ENCODE assay signal across 8 mouse cellular contexts in genomic region chr4:137048550-137049032, GRCm38 (mm10). TPM values are rescaled to one million over a fixed set of nuclear protein-coding genes. Genes with fewer than 3 reads are reported as not detected.
A peak's percentile ranks its signal among the peaks of the same experiment; 100 is the strongest.
DNase-seq lines count a peak whose midpoint lies in the region; ATAC-seq and TF ChIP-seq lines count a peak whose summit lies in the region.

Gene Zbtb40 (minus strand): TSS chr4:137048801.

- TF ChIP-seq POLR2A in cortical plate, adult 2 months (IDR thresholded peaks at IDR 0.05; ENCODE audit: extremely low read depth, insufficient read depth, low read length), result peak; percentile 49; the same call in 1 of the 2 replicates

- DNase-seq in gastrocnemius, adult 8-10 months (ENCODE audit: low spot score in 2 of 2), result peak; percentile 85 to 92
- peak; percentile 89 for DNase-seq in hindlimb bud, embryonic 11.5 days (ENCODE audit: extremely low spot score, low read depth, low spot score)
- DNase-seq in left cerebral cortex, adult 8-10 months (ENCODE audit: low spot score in 2 of 2), result peak; percentile 84 to 96
- DNase-seq in right cerebral cortex, postnatal 10 days (ENCODE audit: low spot score in 2 of 2), result peak; percentile 98
- peak; percentile 85 for DNase-seq in urinary bladder, postnatal 25 days (ENCODE audit: low spot score)

- H3K27ac ChIP-seq in cortical plate, adult 2 months (ENCODE audit: insufficient read depth, low read length), result no peak within 1 kb of the TSS; the same call in 1 of the 2 replicates

- no peak for TF ChIP-seq CTCF in cortical plate, adult 2 months (IDR thresholded peaks at IDR 0.05; ENCODE audit: extremely low read depth, insufficient read depth, low read length)

- H3K36me3 ChIP-seq in megakaryocyte, embryonic 14.5 days (replicated peaks; ENCODE audit: low read length), result no peaks in the 10 kb centered on the region

- H3K4me3 ChIP-seq in cortical plate, adult 2 months (ENCODE audit: insufficient read depth, low read length), result peak within 1 kb of the TSS; percentile 40
- H3K4me3 ChIP-seq in megakaryocyte, embryonic 14.5 days (replicated peaks), result peak within 1 kb of the TSS; percentile 95

- H3K4me1 ChIP-seq in cortical plate, adult 2 months (ENCODE audit: control insufficient read depth, insufficient read depth, low read length), result peaks cover 2% of the 10 kb centered on the region; the same call in 1 of the 2 replicates
- H3K4me1 ChIP-seq in megakaryocyte, embryonic 14.5 days, result peaks cover 11% of the 10 kb centered on the region

- peaks cover 17% of the 10 kb centered on the region for H3K9me3 ChIP-seq in megakaryocyte, embryonic 14.5 days

- peak; percentile 95 for ATAC-seq in activated CD4-positive, CD25-positive, alpha-beta regulatory T cell, adult 4 months

- H3K27me3 ChIP-seq in megakaryocyte, embryonic 14.5 days (replicated peaks), result peaks cover 32% of the 10 kb centered on the region

RNA-seq across cellular contexts. Expression of gene Zbtb40, which starts in this region (rescaled TPM):
- 1 to 10 TPM; 3.9 to 6.0 TPM for polyA plus RNA-seq in activated CD4-positive, CD25-positive, alpha-beta regulatory T cell, adult 4 months (2017; shearing (Covaris generic))
- polyA plus RNA-seq in cortical plate, adult 2 months (2012; rRNA removed), result 6.2 and 7.3 TPM in 2 replicates
- 10 to 100 TPM in 1 of 4 experiments, 1 to 10 TPM in 3; 6.7 to 10.3 (median 8.5) TPM for total RNA-seq in gastrocnemius, adult 8-10 months (2022)
- 1 to 10 TPM; 8.3 to 9.8 (median 8.4) TPM for total RNA-seq in left cerebral cortex, adult 8-10 months (2022)
- polyA plus RNA-seq in megakaryocyte, embryonic 14.5 days (2012; ENCODE audit: insufficient read depth, low replicate concordance), result 0.44 and 1.6 TPM in 2 replicates
